Mouse (Mus musculus) c-Kit-negative CD71-positive TER-119-positive erythroid progenitor cells, embryonic 14.5 days (primary cell): ENCODE results near the gene Anln.
"Not testable (repeated sequence)": the region's sequence is repeated elsewhere in the genome, so short reads cannot be mapped to it uniquely, and the experiment has no call there.

Experiments
- DNase-seq: peaks from one replicate; pipeline ENCODE4 v3.0.0-alpha.2; 2013; ENCODE audit warnings: low read depth, low spot score

Anln gene

GRCm38 (mm10) chr9:22322381-22323211 lies 66.4 kb downstream of the Anln start:
- DNase-seq, result peak; percentile 63

- DNase-seq, result no peak
These were observed 69.9 kb downstream of the Anln start for GRCm38 (mm10) chr9:22319109-22319508.

GRCm38 (mm10) chr9:22316047-22316446 lies 72.9 kb downstream of the Anln start:
- not testable (repeated sequence) for DNase-seq

- no peak for DNase-seq
These were observed 74.9 kb downstream of the Anln start for GRCm38 (mm10) chr9:22314066-22314465.

- DNase-seq, result no peak
These were observed 75.8 kb downstream of the Anln start for GRCm38 (mm10) chr9:22313218-22313617.

GRCm38 (mm10) chr9:22309651-22310050 lies 79.3 kb downstream of the Anln start:
- no peak for DNase-seq

GRCm38 (mm10) chr9:22307920-22308262 lies 81.1 kb downstream of the Anln start:
- not testable (repeated sequence) for DNase-seq

- DNase-seq, result no peak
These were observed 81.7 kb downstream of the Anln start, which contains the start of gene Zfp810 for GRCm38 (mm10) chr9:22307156-22307919. Gene Zfp810 (minus strand): TSS chr9:22307648.

- no peak for DNase-seq
These were observed 82.3 kb downstream of the Anln start for GRCm38 (mm10) chr9:22306726-22307125.

- no peak for DNase-seq
These were observed 86.8 kb downstream of the Anln start for GRCm38 (mm10) chr9:22302199-22302598.
